Mouse (Mus musculus) urinary bladder, postnatal 10 days (tissue): ENCODE results near the gene Ccdc69.

Experiments
- DNase-seq: peaks from one replicate; pipeline ENCODE4 v3.0.0; 2022; ENCODE audit warnings: low spot score

Gene Ccdc69

DNA sequence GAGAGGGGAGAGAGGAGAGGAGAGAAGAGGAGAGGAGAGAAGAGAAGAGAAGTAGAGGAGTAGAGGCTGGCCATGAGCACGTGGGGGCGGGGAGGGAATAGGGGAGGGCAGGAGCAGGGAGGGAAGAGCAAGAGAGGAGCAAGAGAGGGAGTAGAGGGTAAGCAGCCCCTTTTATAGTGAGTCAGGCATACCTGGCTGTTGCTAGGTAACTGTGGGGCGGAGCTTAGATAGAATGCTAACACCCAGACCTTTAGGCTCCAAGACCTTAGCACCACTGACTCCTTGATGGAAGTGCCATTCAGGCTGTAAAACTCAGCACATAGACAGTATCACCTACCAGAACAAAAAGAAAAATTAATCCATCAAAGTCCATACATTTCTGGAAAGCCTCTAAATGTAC lies 41.3 kb downstream of the Ccdc69 start:
- DNase-seq = no peak

GRCm38 (mm10) chr11:55033040-55033660 lies 44.8 kb downstream of the Ccdc69 start, which contains the start of gene Anxa6:
Anxa6 (minus strand) TSS chr11:55033445.
- DNase-seq = peak; percentile 57

DNA sequence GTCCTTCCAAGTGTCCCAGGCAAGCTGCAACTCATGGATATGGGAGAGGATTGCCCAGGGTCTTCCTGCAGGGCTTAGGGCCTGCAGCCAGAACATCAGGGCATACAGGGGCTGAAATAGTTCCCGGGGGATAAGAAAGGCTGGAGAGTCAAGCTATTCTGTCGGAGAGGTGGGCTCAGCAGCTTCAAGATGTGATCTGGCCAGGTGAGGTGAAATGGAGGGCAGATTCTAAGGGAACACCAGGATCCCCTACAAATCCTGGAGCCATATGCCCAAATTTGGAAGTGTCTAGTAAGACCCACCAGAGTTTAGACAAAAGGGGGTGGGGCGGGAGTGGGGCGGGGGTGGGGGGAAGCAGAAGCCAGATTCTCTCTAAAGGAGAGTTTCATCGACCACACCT lies 45.6 kb downstream of the Ccdc69 start:
- DNase-seq = no peak

GRCm38 (mm10) chr11:55031991-55032280 lies 46.0 kb downstream of the Ccdc69 start:
- DNase-seq = no peak

- no peak for DNase-seq
Observed at GRCm38 (mm10) chr11:55031211-55031990, 46.5 kb downstream of the Ccdc69 start.

DNA sequence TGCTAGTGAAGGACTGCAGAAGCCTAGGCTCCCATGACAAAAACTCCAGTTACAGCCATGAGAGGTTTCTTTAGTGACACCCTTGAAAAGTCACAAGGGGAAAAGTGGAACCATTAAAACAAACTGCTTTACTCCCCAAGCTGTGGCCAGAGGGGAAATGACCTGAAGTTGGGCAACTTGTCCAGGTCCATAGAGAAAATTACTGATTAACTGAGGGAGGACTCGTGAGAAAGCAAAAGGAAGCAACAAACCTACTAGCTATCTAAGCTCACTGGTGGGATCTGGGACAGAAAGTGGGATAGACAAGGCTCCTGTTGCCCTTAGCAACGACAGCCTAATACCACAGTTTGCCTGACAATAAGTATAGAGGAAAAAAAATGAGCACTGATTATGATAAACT lies 49.4 kb downstream of the Ccdc69 start:
- DNase-seq = no peak

GRCm38 (mm10) chr11:55027204-55027855 lies 50.6 kb downstream of the Ccdc69 start:
- DNase-seq = no peak

- no peak for DNase-seq
Observed at GRCm38 (mm10) chr11:55025896-55026295, 52.0 kb downstream of the Ccdc69 start.

DNA sequence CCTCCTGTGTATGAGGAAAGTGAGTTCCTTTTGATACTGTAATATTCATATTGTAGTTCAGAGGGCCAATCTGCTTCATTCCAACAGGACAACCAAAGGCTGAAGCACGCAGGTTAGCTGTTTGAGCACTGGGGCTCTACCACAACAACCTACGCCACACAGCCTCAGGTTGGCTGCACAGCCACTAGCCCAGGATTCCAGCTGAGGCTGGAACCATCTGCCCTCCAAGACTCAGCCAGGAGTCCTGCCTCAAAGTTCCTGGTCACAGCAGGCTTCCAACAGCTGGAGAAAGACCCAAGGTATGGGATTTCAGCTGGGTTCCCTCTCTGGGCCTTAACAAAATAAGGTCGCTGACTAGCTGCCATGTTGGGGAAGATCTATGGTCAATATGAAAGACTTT lies 54.3 kb downstream of the Ccdc69 start:
- no peak for DNase-seq

DNA sequence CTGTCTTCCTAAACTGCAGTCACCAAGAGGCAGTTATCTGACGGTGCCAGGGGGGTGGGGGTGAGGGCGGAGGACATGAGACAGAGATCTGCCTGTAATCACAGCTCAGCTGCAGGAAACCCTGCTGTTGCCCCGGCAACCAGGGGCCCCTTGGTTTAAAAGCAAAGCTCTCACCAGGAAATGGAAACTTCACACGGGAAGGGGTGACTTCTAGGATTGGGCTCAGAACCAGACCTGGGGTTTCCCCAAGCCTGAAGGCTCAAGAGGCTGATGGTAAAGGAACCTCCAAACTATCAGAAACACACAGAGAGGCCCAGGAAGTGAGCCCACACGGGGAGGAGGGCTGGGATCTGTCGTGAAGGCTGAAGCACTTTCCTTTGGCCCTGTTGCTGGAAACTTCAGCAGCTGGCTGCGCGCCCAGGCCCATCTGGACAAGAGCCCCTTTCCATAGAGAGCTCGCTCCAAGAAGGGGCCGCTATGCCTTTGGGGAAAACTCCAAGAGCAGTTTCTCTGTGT lies 54.8 kb downstream of the Ccdc69 start:
- peak; percentile 63 for DNase-seq

- DNase-seq = no peak
Observed at GRCm38 (mm10) chr11:55022508-55022907, 55.4 kb downstream of the Ccdc69 start.

DNA sequence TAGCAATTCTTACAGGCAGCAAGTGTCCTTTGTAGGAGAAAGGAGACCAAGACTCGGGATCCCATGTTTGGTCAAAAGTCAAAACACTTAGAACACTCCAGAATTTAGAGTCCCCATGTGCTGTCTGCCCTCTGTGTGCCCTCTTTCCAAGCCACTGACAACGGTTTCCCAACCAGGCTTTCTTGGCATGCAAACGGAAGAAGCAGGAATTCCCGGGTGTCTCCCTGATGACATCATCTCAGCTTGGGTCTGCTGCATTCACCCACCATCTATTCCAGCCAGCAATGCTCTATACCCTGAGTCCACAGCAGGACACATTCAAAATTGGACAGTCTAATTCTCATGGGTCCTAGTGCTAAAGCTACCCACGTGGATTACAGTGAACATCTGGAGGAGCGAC lies 56.1 kb downstream of the Ccdc69 start:
- no peak for DNase-seq

DNA sequence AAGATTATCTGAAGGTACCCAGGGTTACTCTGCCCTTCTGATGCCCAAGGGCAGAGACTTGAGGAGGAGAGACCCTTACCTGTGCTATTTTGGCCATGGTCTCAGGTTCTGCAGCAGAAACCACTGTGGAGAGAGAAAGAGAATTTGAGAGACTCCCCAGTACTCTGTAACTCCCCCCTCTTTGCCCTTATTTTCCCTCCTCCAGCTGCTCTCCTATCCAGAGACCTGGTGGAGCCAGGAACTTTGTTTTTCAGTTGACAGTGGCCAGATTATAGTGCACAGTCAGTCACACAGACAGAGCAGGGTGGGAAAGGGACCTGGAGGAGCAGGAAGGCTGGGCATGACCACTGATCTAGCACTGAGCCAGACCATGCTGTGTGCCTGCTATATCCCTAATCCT lies 56.5 kb downstream of the Ccdc69 start:
- DNase-seq = no peak

DNA sequence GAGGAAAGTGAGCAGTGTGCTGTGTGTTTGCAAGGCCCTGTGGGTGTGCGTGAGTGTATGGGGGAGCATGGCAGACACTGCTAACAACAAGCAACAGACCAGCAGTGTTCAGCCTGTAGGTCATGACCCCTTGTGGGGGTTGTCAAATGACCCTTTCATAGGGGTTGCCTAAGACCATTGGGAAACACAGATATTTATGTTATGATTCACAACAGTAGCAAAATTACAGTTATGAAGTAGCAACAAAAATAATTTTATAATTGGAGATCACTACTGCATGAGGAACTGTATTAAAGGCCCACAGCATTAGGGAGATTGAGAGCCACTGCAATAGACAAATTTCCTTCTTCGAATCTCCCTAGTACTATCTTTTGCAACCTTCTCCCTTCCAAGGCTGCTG lies 58.2 kb downstream of the Ccdc69 start:
- DNase-seq = no peak

DNA sequence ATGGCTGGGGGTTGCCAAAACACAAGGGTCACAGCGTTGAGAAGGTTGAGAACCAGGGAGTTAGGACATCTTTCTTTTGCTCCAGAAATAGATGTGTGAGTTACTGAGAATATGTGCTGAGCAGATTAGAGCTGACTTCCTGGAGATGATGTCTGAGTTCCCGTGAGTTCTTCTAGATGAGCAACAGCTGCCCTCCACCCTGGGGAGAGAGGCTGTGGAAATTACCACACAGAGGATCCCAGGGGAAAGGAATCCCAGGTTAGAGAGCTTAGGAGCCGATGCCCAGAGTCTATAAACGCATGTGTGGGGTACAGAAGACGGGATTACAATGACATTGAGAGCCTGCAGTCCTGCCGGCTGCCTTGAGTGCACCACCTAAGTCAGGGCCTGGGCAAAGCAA lies 59.9 kb downstream of the Ccdc69 start:
- DNase-seq = no peak

DNA sequence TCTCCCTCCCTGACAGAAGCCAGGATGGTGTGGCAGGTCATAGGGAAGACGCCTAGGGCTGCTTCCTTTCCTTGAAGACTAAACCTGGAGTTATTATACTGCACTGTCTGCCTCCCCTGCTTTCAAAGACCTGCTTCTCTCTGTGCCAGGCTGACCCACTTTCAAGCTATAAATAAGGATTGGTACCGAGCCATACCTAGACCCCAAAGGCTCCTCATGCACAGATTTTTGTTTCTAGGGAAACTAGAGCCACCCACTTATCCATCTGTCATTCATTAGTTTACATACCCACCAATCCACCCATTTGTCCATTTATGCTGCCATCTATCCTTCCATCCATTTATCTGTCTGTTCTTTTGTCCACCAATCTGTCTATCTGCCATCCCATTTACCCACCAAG lies 60.7 kb downstream of the Ccdc69 start:
- DNase-seq = no peak

DNA sequence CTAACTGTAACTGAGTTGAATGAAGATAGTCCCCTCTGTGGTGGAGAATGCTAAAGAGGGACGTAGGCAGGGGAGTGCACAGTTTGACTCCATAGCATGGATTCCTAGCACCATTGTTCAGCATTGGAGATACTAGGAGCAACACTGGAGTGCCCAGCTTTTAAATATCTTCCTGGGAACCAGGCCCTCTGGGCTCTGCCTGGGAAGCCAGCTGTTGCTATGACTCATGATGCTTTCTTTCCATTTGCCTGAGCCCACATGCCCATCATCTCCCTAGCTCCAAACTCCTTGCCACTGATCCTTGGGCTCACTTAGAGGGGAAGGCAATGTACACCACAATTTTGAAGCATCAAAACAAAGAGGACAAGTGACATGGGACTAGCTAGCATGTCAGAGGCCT lies 61.2 kb downstream of the Ccdc69 start:
- DNase-seq = no peak

DNA sequence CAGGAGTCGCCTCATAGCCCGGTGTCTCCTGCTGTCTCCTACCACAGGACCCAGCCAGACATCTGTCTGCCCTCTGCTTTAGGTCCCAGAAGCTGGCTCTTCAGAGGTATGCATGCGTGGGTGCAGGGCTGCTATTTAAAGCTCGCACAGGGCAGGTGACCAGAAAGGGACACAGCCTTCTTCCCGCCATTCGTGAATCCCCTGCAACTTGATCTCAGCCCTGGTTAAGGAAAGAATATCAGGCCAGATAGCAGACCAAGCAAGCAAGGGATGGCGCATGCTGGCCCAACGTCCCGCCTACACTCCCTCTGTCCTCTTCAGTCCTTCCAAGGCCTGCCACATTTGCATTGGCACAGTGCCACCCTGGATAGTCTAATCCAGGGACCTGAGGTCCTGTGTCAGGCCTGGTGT lies 62.1 kb downstream of the Ccdc69 start:
- DNase-seq = no peak

DNA sequence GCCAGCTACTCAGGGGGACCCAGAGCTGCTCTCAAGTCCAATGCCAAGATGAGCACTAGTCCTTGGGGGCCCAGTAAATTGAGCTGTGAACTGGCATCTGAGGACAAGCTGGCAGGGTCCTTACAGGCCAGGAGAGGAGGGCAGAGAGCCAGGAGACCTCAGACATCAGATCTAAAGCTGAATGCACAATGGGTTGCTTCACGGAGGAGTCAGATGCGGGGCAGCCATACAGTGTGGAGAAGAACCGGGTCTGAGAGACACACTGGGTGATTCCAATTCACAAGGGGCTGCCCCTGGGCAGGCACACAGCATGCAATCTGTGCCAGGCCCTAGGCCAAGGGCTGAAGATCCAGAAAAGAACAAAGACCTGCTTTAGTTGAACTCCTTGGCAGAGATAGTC lies 62.7 kb downstream of the Ccdc69 start:
- DNase-seq = no peak

GRCm38 (mm10) chr11:55013802-55014201 lies 64.1 kb downstream of the Ccdc69 start:
- DNase-seq = no peak

DNA sequence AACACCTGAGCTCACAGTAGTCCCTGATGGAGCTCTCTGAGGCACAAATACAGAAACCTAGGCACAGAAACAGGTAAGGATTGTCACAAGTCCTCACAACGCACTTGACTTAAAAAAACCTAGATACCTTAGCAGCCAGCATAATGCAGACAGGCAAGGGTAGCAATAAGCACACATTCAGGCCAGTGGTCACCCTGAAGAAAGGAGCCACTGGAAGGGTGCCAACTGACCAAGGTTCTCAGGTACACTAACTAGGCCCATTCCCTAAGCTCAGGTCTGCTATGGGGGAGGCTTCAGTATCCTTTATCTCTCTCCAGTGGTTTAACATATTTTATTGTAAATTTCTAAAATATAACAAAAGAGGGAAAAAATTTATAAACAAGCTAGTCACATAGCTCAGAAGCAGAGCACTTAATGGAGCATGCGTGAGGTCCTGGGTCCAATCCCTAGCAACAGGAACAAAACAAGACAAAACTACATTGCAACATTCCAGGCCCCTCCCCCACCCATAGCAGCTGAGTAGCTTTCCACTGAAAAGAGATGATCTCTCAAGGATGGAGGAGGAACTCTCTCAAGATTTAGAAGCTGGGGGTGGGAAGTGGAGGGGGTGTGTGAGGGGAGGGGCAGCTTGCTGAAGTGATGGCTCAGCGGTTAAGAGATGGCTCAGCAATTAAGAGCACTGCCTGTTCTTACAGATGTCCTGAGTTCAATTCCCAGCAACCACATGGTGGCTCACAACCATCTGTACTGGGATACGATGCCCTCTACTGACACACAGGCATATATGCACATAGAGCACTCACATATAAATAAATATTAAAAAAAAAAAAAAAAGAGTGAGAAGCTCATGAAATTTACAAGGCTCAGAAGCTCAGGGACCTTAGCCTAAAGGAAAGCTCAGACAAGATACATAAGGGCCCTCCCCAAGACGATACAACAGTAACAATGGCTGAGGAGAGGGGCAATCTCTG lies 65.1 kb downstream of the Ccdc69 start:
- DNase-seq = no peak

DNA sequence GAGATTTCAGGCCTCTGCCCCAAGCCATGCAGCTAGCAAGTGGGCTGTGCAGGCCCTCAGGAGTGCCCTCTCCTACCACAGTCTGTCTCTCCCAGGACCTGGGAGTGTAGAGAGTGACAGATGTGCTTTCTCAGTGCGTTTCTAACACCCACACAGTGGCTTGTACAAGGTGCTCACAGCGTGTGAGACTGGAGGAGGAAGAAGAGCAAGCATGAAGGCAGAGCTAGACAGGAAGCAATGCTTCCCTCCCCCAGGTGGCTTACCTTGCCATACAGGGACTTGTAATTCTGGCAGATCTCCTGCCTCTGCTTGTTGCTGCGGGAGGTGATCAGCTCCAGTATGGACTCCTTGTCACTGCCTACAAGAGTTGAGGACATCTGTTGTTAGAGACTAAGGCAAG lies 66.5 kb downstream of the Ccdc69 start:
- DNase-seq = no peak
